Mouse (Mus musculus) CH12.LX (cell line): ENCODE data around the gene CK137956. TPM values are rescaled to one million over a fixed set of nuclear protein-coding genes. Genes with fewer than 3 reads are reported as not detected.

ENCODE experiments used
- DNase-seq: peaks from one replicate; pipeline ENCODE4 v3.0.0-alpha.2; 2013; ENCODE audit errors: extremely low read depth
- H3K27ac ChIP-seq: 2 replicates; pipeline ENCODE4 v1.5.1; 2012; ENCODE audit warnings: low read depth, mild to moderate bottlenecking, control low read depth, moderate library complexity; ENCODE audit not compliant: insufficient read depth
- H3K27me3 ChIP-seq: replicated peaks from 2 replicates; pipeline ENCODE3; 2012; ENCODE audit warnings: inconsistent platforms
- H3K36me3 ChIP-seq, 2 experiments: replicated peaks in 1 of 2; 2 replicates each; pipeline versions ENCODE3 to v1.6.1; 2012; ENCODE audit warnings: inconsistent platforms in 1 of 2, low read length in 1 of 2, mild to moderate bottlenecking in 1 of 2, mixed read lengths in 1 of 2, moderate library complexity in 1 of 2; ENCODE audit not compliant: control insufficient read depth in 1 of 2, insufficient read depth in 1 of 2
- H3K4me1 ChIP-seq, 2 experiments: 2 replicates each; pipeline ENCODE4 v1.6.1; 2012; ENCODE audit warnings: inconsistent platforms in 1 of 2, moderate library complexity in 1 of 2; ENCODE audit not compliant: insufficient read depth in 2 of 2, control insufficient read depth in 1 of 2
- H3K4me2 ChIP-seq: 2 replicates; pipeline ENCODE4 v1.6.1; 2012; ENCODE audit warnings: low read depth, mild to moderate bottlenecking, control low read depth; ENCODE audit not compliant: poor library complexity, insufficient read depth, severe bottlenecking
- H3K4me3 ChIP-seq, 3 experiments: fragments of 150-350 bp in 1 of 3; sonication (generic) in 1 of 3; replicated peaks in 1 of 3; 2 replicates each; pipeline versions ENCODE3 to v1.5.1; 2011 to 2012; ENCODE audit warnings: low read depth in 2 of 3, low read length in 2 of 3, mild to moderate bottlenecking in 2 of 3, moderate library complexity in 2 of 3, control low read depth in 1 of 3, improper control_type of control experiment in 1 of 3, inconsistent platforms in 1 of 3, mixed read lengths in 1 of 3; ENCODE audit not compliant: poor library complexity in 1 of 3
- H3K79me2 ChIP-seq: replicated peaks from 2 replicates; pipeline ENCODE4 v1.6.1; 2012; ENCODE audit warnings: mild to moderate bottlenecking, moderate library complexity; ENCODE audit not compliant: control insufficient read depth, poor library complexity, insufficient read depth, severe bottlenecking; ENCODE audit errors: extremely low read depth
- H3K9ac ChIP-seq: 2 replicates; pipeline ENCODE4 v1.6.1; 2012; ENCODE audit warnings: low read depth, mild to moderate bottlenecking, control low read depth, moderate library complexity; ENCODE audit not compliant: insufficient read depth
- H3K9me3 ChIP-seq: replicated peaks from 2 replicates; pipeline ENCODE3; 2012; ENCODE audit warnings: low read length, inconsistent platforms, mixed read lengths
- ETS1 ChIP-seq: conservative IDR thresholded peaks from 2 replicates; pipeline ENCODE4 v1.6.1; 2012; ENCODE audit warnings: low read depth, mild to moderate bottlenecking, inconsistent platforms, low read length, improper control_type of control experiment, moderate library complexity
- HCFC1 ChIP-seq: IDR thresholded peaks from 2 replicates; pipeline ENCODE4 v1.6.1; 2012; ENCODE audit warnings: low read depth, mild to moderate bottlenecking, inconsistent platforms, low read length, improper control_type of control experiment
- IRF4 ChIP-seq: IDR thresholded peaks from 2 replicates; pipeline ENCODE4 v1.6.1; 2014; ENCODE audit warnings: low read depth, mild to moderate bottlenecking, inconsistent platforms, low read length, improper control_type of control experiment
- KAT2A ChIP-seq: IDR thresholded peaks from 2 replicates; pipeline ENCODE4 v1.6.1; 2012; ENCODE audit warnings: low read length, improper control_type of control experiment, inconsistent platforms; ENCODE audit not compliant: insufficient replicate concordance
- MAFK ChIP-seq: IDR thresholded peaks from 2 replicates; pipeline ENCODE4 v1.6.1; 2011; ENCODE audit warnings: low read length, improper control_type of control experiment; ENCODE audit not compliant: insufficient replicate concordance
- MAZ ChIP-seq: IDR thresholded peaks from 2 replicates; pipeline ENCODE4 v1.6.1; 2012; ENCODE audit warnings: low read depth, mild to moderate bottlenecking, inconsistent platforms, low read length, improper control_type of control experiment, moderate library complexity
- MEF2A ChIP-seq: IDR thresholded peaks from 2 replicates; pipeline ENCODE4 v1.6.1; 2014; ENCODE audit warnings: low read depth, mild to moderate bottlenecking, inconsistent platforms, low read length, improper control_type of control experiment, borderline replicate concordance
- MYC ChIP-seq: IDR thresholded peaks from 2 replicates; pipeline ENCODE4 v1.6.1; 2011; ENCODE audit warnings: low read depth, mild to moderate bottlenecking, improper control_type of control experiment, low read length
- PAX5 ChIP-seq: IDR thresholded peaks from 2 replicates; pipeline ENCODE4 v1.6.1; 2012; ENCODE audit warnings: low read length, inconsistent platforms, mixed read lengths
- RAD21 ChIP-seq: IDR thresholded peaks from 2 replicates; pipeline ENCODE4 v1.6.1; 2011; ENCODE audit warnings: low read depth, mild to moderate bottlenecking, low read length, improper control_type of control experiment, moderate library complexity
- RCOR1 ChIP-seq: conservative IDR thresholded peaks from 2 replicates; pipeline ENCODE4 v1.6.1; 2012; ENCODE audit warnings: low read depth, mild to moderate bottlenecking, inconsistent platforms, low read length, improper control_type of control experiment
- SMC3 ChIP-seq: IDR thresholded peaks from 2 replicates; pipeline ENCODE4 v1.6.1; 2011; ENCODE audit warnings: low read depth, low read length, improper control_type of control experiment
- TCF12 ChIP-seq: IDR thresholded peaks from 2 replicates; pipeline ENCODE4 v1.6.1; 2014; ENCODE audit warnings: low read depth, mild to moderate bottlenecking, inconsistent platforms, low read length, improper control_type of control experiment
- USF1 ChIP-seq: IDR thresholded peaks from 2 replicates; pipeline ENCODE4 v1.6.1; 2014; ENCODE audit warnings: low read depth, mild to moderate bottlenecking, inconsistent platforms, low read length, improper control_type of control experiment
- ZKSCAN1 ChIP-seq: IDR thresholded peaks from 2 replicates; pipeline ENCODE4 v1.6.1; 2012; ENCODE audit warnings: low read depth, inconsistent platforms, low read length, improper control_type of control experiment, borderline replicate concordance
- ZMIZ1 ChIP-seq: IDR thresholded peaks from 2 replicates; pipeline ENCODE4 v1.6.1; 2012; ENCODE audit warnings: low read depth, mild to moderate bottlenecking, inconsistent platforms, low read length, improper control_type of control experiment
- dilution Hi-C: fragments of 300-500 bp; cut with MboI; formaldehyde crosslinking; loops from 2 replicates; pipeline ENCODE4 v1.14.3; 2020; ENCODE audit warnings: low sequenced_read_pairs; ENCODE audit not compliant: extremely low pct_unique_long_range_greater_than_20kb, extremely low pct_ligation_motif_present
- in situ Hi-C: fragments of 300-500 bp; cut with MboI; formaldehyde crosslinking; loops from 3 replicates; pipeline ENCODE4 v1.14.3; 2019; ENCODE audit warnings: low sequenced_read_pairs, low pct_ligation_motif_present, low pct_unique_long_range_greater_than_20kb, mixed read lengths
- polyA plus RNA-seq: library from polyadenylated mRNA; unstranded; fragments of >175 nt; gene quantifications from 2 replicates; pipeline ENCODE4 v1.2.1, GENCODE M21; 2012; ENCODE audit warnings: low read depth; ENCODE audit not compliant: insufficient read length
- total RNA-seq, 2 experiments: library from RNA; depleted of rRNA; stranded (reverse); fragments of 300-350 nt in 1 of 2; fragments of >200 nt in 1 of 2; gene quantifications; 2 replicates each; pipeline ENCODE4 v1.2.3; 2012 to 2014

Gene CK137956
- total and polyA plus RNA-seq, 3 experiments, result not detected

DNA sequence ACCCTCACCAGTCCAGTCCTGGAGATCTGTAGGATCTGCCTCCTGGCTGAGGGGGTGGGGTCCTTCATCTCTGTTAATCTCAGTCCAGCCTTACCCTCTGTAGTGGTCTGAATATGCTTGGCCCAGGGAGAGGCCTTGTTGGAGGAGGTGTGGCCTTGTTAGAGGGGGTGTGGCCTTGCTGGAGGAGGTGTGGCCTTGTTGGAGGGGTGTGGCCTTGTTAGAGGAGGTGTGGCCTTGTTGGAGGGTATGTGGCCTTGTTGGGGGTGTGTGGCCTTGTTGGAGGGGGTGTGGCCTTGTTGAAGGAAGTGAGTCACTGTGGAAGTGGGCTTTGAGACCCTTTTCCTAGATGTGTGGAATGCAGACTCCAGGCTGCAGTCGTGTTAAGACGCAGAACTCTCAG, 13.7 kb upstream of the CK137956 start:
- no peaks in the 10 kb centered on the region for H3K27me3 ChIP-seq
- TF ChIP-seq IRF4, result no peak
- no peak for TF ChIP-seq MAZ
- no peak for TF ChIP-seq RCOR1
- TF ChIP-seq PAX5, result no peak
- TF ChIP-seq SMC3, result no peak
- TF ChIP-seq, all 38 proteins: peak for 0
- H3K4me3 ChIP-seq, result no peak overlapping the region
- no peak overlapping the region for H3K27ac ChIP-seq
- no peak overlapping the region for H3K4me2 ChIP-seq
- in situ Hi-C loops, result no loop called here
- dilution Hi-C loops, result no loop called here
- no peaks in the 10 kb centered on the region for H3K79me2 ChIP-seq
- peaks cover 92% of the 10 kb centered on the region for H3K9me3 ChIP-seq
- no peaks in the 10 kb centered on the region for H3K36me3 ChIP-seq
- DNase-seq, result no peak
- H3K9ac ChIP-seq, result no peak overlapping the region
- no peaks in the 10 kb centered on the region for H3K4me1 ChIP-seq

DNA sequence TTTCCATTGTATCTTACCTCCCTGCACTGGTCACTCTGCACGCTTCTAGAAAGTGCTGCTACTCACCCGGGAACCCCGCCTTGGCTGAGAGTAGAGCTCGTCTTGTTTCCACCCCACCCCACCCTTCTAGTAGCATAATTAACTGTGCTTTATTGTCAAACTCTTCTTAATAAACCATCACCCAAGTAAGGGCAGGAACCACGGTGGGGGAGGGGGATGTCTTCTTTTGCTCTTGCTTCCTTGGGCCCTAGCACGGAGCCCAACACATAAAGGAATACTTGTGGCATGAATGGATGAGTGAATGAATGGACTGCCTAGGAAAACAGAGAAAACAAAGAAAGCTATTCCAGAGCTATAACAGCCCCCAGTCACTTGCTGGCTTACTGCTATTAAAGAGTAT, 10.4 kb upstream of the CK137956 start:
- Histone ChIP-seq H3K9ac (no peak overlapping the region), H3K4me3 (no peak overlapping the region), H3K27ac (no peak overlapping the region), H3K9me3 (peaks cover 87% of the 10 kb centered on the region), H3K27me3 (no peaks in the 10 kb centered on the region), H3K79me2 (no peaks in the 10 kb centered on the region), H3K36me3 (no peaks in the 10 kb centered on the region), H3K4me1 (no peaks in the 10 kb centered on the region), H3K4me2 (no peak overlapping the region)
- TF ChIP-seq HCFC1, result no peak
- no peak for TF ChIP-seq ZKSCAN1
- TF ChIP-seq KAT2A, result no peak
- TF ChIP-seq ZMIZ1, result no peak
- TF ChIP-seq ETS1, result no peak
- TF ChIP-seq RAD21, result no peak
- no peak for TF ChIP-seq MEF2A
- TF ChIP-seq TCF12, result no peak
- TF ChIP-seq RCOR1, result no peak
- no peak for TF ChIP-seq MYC
- TF ChIP-seq USF1, result no peak
- no peak for TF ChIP-seq MAFK
- DNase-seq, result no peak
- dilution Hi-C loops (no loop called here), in situ Hi-C loops (no loop called here)
